Mouse (Mus musculus): ENCODE results near the gene Plekha6. TPM values are rescaled to one million over a fixed set of nuclear protein-coding genes. Genes with fewer than 3 reads are reported as not detected.

Gene Plekha6
- polyA plus RNA-seq, 1 experiment from 2014 or later, result 4.0 TPM

DNA sequence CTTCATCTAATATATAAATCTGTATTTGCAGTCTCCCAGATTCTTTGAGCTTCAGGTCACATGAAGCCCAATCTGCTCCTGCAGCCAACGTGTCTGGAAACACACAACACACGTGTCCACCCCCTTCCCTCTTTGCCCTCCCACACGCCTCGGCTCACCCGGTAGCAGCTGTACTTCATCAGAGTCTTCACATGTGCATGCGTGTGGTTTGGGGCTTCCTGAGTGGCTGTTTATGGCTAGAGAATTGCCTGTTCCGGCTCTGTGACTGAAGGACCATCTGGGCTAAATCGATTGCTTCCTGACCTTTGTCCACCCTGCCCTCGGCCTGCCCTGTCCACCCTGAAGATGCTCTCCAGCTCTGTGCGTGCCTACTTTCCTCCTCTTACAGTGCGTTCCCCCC, 73.7 kb downstream of the Plekha6 start:
- Histone ChIP-seq H3K4me3 (no peak overlapping the region), H3K9ac (no peak overlapping the region), H3K4me1 (peaks cover 58% of the 10 kb centered on the region), H3K4me2 (peak overlapping the region; percentile 26; the same call in 1 of the 2 replicates), H3K9me3 (no peaks in the 10 kb centered on the region), H3K27me3 (no peaks in the 10 kb centered on the region), H3K27ac (peak overlapping the region; percentile 80), H3K36me3 (no peaks in the 10 kb centered on the region)
- ATAC-seq (ENCODE audit: insufficient number of reproducible peaks, insufficient read depth, low FRiP score, low TSS enrichment, low read depth), result no peak; the same call in 1 of the 2 replicates
- WGBS, result 22% methylated on average over 11 of the region's 11 CpGs

DNA sequence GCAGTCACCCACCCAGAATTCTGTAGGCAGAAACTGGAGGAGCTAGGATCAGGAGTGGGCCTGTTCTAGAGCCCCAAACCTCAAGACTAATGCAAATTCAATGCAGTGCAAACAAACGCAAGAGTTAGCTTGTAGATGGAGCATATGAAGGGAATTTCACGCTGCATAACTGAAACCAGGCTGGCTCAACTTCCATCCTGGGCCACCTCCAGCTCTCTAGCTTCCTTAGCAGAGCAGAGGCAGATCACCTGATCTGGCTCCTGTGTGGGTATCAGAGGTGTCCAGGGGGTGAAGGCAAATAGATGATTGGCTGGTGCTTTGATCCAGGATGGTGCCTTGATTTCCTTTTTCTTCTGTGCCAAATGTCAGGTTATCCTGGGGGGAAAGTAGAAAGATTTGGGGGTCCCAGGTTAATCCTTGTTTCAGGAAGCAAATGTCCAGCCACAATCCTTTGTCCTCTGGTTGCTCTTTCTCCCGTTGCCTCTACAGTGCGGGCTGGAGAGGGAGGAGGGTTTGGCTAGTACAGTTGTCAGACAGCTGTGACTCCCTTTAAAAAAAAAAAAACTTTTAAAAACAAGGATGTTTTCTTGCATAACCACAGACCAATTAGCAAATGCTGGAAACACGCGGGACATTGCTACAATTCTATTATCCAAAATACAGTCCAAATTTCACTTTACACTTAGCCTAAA, 75.3 kb downstream of the Plekha6 start:
- no peak overlapping the region for H3K4me3 ChIP-seq
- peaks cover 51% of the 10 kb centered on the region for H3K4me1 ChIP-seq
- no peak overlapping the region for H3K9ac ChIP-seq
- ATAC-seq (ENCODE audit: insufficient number of reproducible peaks, insufficient read depth, low FRiP score, low TSS enrichment, low read depth), result peak; percentile 69; the same call in 1 of the 2 replicates
- 26% methylated on average over 6 of the region's 6 CpGs for WGBS
- H3K27ac ChIP-seq, result peak overlapping the region; percentile 80
- H3K36me3 ChIP-seq, result no peaks in the 10 kb centered on the region
- no peak overlapping the region for H3K4me2 ChIP-seq
- no peaks in the 10 kb centered on the region for H3K27me3 ChIP-seq
- H3K9me3 ChIP-seq, result no peaks in the 10 kb centered on the region

- ATAC-seq (ENCODE audit: insufficient number of reproducible peaks, insufficient read depth, low FRiP score, low TSS enrichment, low read depth), result no peak
- Histone ChIP-seq H3K4me3 (no peak overlapping the region), H3K4me1 (peaks cover 55% of the 10 kb centered on the region), H3K27me3 (no peaks in the 10 kb centered on the region), H3K4me2 (no peak overlapping the region), H3K9me3 (no peaks in the 10 kb centered on the region), H3K27ac (peak overlapping the region; percentile 80), H3K36me3 (no peaks in the 10 kb centered on the region), H3K9ac (no peak overlapping the region)
- 67% methylated on average over 6 of the region's 6 CpGs for WGBS
Observed at GRCm38 (mm10) chr1:133239813-133240160, 75.8 kb downstream of the Plekha6 start.

- no peaks in the 10 kb centered on the region for H3K27me3 ChIP-seq
- no peaks in the 10 kb centered on the region for H3K36me3 ChIP-seq
- WGBS, result 38% methylated on average over 3 of the region's 3 CpGs
- no peak overlapping the region for H3K27ac ChIP-seq
- no peak overlapping the region for H3K9ac ChIP-seq
- ATAC-seq (ENCODE audit: insufficient number of reproducible peaks, insufficient read depth, low FRiP score, low TSS enrichment, low read depth), result no peak
- H3K9me3 ChIP-seq, result no peaks in the 10 kb centered on the region
- peaks cover 66% of the 10 kb centered on the region for H3K4me1 ChIP-seq
- no peak overlapping the region for H3K4me3 ChIP-seq
- H3K4me2 ChIP-seq, result no peak overlapping the region
Observed at GRCm38 (mm10) chr1:133240881-133241280, 76.9 kb downstream of the Plekha6 start.

DNA sequence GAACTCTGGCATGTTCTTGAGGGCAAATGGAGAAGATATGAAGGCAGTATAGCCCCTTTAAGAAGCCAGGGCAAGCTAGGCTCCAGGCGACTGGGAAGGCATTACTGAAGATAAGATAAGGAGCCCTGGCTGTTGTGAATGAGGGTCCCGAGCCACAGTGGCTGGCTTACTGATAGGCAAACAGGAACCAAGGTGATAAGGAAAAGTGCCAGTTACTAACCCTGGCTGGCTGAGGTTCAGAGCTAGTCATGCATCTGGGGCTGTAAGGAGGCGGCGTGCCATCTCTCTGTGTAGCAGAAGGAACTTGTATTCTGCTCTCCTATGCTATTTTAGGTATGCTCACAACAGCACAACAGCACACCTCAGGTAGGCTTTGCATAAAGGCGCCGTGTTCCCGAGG, 80.7 kb downstream of the Plekha6 start:
- H3K4me1 ChIP-seq, result peaks cover 45% of the 10 kb centered on the region
- H3K4me3 ChIP-seq, result no peak overlapping the region
- ATAC-seq (ENCODE audit: insufficient number of reproducible peaks, insufficient read depth, low FRiP score, low TSS enrichment, low read depth), result no peak
- H3K9ac ChIP-seq, result no peak overlapping the region
- H3K9me3 ChIP-seq, result no peaks in the 10 kb centered on the region
- WGBS, result 73% methylated on average over 7 of the region's 7 CpGs
- H3K27ac ChIP-seq, result no peak overlapping the region
- no peak overlapping the region for H3K4me2 ChIP-seq
- no peaks in the 10 kb centered on the region for H3K27me3 ChIP-seq
- H3K36me3 ChIP-seq, result no peaks in the 10 kb centered on the region

DNA sequence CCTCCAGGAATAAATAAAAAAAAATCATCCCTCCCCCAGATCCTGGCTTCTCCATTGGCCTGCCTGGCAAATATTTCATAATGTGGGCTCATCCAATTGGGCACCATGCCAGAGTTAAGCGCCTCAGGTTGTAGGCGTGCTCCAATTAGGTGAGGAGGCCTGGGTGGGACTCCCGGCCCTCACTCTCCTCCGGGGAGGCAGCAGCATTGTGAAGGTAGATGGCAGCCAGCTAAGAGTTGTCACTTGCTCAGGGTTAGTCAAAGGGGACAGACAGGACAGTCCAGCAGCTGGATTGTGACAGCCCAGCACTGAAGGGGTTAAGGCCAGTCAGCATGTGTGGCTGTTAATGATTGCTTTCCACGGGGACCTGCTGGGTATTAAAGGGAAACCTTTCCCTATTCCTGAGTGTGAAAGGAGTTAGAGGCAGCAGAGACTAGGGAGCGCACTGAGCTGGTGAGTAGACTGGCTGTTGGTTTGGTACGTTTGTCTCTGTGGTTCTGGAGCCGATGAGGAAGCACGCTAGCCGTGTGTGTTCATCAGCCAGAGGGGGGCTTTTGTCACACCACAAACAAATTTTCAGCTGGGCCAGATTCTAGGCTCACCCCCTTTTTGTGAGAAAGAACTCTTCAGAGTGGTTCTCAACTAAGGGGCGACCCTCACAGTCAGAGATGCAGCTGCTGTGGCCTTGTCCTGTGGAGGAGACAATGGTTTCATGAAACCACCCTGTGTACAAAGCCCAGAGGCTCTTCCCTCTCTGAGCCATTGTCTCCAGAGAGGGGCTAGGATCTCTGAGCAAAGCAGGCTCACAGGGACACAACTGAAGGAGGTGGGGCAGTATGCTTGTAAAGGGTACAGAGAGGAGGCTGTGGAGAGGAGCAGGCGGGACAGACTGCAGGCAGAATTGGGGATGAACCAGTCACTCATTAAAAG, 81.9 kb downstream of the Plekha6 start:
- no peaks in the 10 kb centered on the region for H3K36me3 ChIP-seq
- WGBS, result 30% methylated on average over 12 of the region's 12 CpGs
- 0 out of 2 replicates have a peak overlapping the region, but pooled peaks have one; percentile 6 for H3K9ac ChIP-seq
- peak overlapping the region; percentile 55; the same call in 1 of the 2 replicates for H3K27ac ChIP-seq
- no peaks in the 10 kb centered on the region for H3K27me3 ChIP-seq
- no peak overlapping the region for H3K4me3 ChIP-seq
- H3K9me3 ChIP-seq, result no peaks in the 10 kb centered on the region
- peaks cover 35% of the 10 kb centered on the region for H3K4me1 ChIP-seq
- ATAC-seq (ENCODE audit: insufficient number of reproducible peaks, insufficient read depth, low FRiP score, low TSS enrichment, low read depth), result 0 out of 2 replicates have a peak, but pooled peaks have one; percentile 32
- H3K4me2 ChIP-seq, result peak overlapping the region; percentile 12

DNA sequence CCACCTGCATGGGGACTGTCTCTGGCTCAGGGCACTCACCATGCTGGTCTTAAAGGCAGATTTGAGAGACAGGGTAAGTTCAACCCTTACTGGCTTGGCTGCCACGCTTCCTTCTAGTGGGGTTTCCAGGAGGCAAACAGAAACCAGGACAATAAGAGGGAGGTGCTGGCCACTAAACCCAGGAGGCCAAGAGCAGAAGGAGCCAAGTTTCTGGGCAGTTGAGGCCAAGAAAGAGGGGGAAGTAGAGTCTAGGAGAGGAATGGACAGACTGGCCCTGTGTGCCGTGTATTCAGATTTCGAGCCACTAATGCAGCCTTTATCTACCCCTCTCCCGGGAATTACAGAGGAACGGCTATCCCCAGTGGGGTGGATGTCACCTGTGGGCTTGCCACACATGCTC, 83.2 kb downstream of the Plekha6 start:
- Histone ChIP-seq H3K27ac (no peak overlapping the region), H3K4me3 (no peak overlapping the region), H3K27me3 (no peaks in the 10 kb centered on the region), H3K36me3 (no peaks in the 10 kb centered on the region), H3K9ac (no peak overlapping the region), H3K4me2 (no peak overlapping the region), H3K4me1 (peaks cover 44% of the 10 kb centered on the region), H3K9me3 (no peaks in the 10 kb centered on the region)
- WGBS, result 68% methylated on average over 5 of the region's 5 CpGs
- ATAC-seq (ENCODE audit: insufficient number of reproducible peaks, insufficient read depth, low FRiP score, low TSS enrichment, low read depth), result no peak

GRCm38 (mm10) chr1:133250761-133251160, 86.8 kb downstream of the Plekha6 start:
- Histone ChIP-seq H3K4me1 (peaks cover 66% of the 10 kb centered on the region), H3K9ac (no peak overlapping the region), H3K4me3 (no peak overlapping the region), H3K4me2 (no peak overlapping the region), H3K9me3 (no peaks in the 10 kb centered on the region), H3K27ac (no peak overlapping the region), H3K27me3 (peaks cover 5% of the 10 kb centered on the region; the same call in 1 of the 2 replicates), H3K36me3 (no peaks in the 10 kb centered on the region)
- no peak for ATAC-seq (ENCODE audit: insufficient number of reproducible peaks, insufficient read depth, low FRiP score, low TSS enrichment, low read depth)
- 86% methylated on average over 6 of the region's 6 CpGs for WGBS

- 52% methylated on average over 5 of the region's 5 CpGs for whole genome bisulfite sequencing
- peaks cover 65% of the 10 kb centered on the region for H3K4me1 ChIP-seq
- no peak for ATAC-seq (ENCODE audit: insufficient number of reproducible peaks, insufficient read depth, low FRiP score, low TSS enrichment, low read depth)
Observed at GRCm38 (mm10) chr1:133251625-133252034, 87.6 kb downstream of the Plekha6 start.

DNA sequence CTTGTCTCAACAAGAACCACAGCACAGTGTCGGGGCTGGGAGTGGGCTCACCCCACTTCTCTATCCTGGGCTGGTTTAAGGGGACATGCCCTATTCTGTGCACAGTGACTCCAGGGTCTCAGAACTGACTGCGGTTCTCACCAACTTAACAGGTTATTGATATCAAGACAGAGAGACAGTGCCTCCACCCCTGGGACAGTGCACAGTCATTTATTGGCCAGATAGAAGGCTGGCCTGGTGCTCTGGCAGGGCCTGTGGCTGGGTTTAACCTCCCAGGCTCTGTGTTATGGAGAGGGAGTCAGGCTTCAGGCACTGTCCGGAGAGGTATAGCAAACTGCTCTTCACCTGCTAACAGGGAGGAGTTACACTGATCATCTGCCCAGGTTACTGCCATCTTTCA, 88.2 kb downstream of the Plekha6 start:
- H3K27ac ChIP-seq, result no peak overlapping the region
- peaks cover 63% of the 10 kb centered on the region for H3K4me1 ChIP-seq
- H3K9ac ChIP-seq, result no peak overlapping the region
- 89% methylated on average over 3 of the region's 3 CpGs for WGBS
- ATAC-seq (ENCODE audit: insufficient number of reproducible peaks, insufficient read depth, low FRiP score, low TSS enrichment, low read depth), result no peak
- no peaks in the 10 kb centered on the region for H3K9me3 ChIP-seq
- no peak overlapping the region for H3K4me3 ChIP-seq
- no peaks in the 10 kb centered on the region for H3K36me3 ChIP-seq
- H3K4me2 ChIP-seq, result no peak overlapping the region
- peaks cover 5% of the 10 kb centered on the region; the same call in 1 of the 2 replicates for H3K27me3 ChIP-seq

More at GRCm38 (mm10) chr1:133251625-133252034, 87.6 kb downstream of the Plekha6 start:
- H3K4me2 ChIP-seq, result no peak overlapping the region
- no peak overlapping the region for H3K9ac ChIP-seq
- H3K36me3 ChIP-seq, result no peaks in the 10 kb centered on the region
- H3K9me3 ChIP-seq, result no peaks in the 10 kb centered on the region
- H3K4me3 ChIP-seq, result no peak overlapping the region
- H3K27ac ChIP-seq, result 0 out of 2 replicates have a peak overlapping the region, but pooled peaks have one; percentile 3
- peaks cover 5% of the 10 kb centered on the region; the same call in 1 of the 2 replicates for H3K27me3 ChIP-seq

- no peak overlapping the region for H3K9ac ChIP-seq
- H3K4me3 ChIP-seq, result no peak overlapping the region
- peaks cover 5% of the 10 kb centered on the region; the same call in 1 of the 2 replicates for H3K27me3 ChIP-seq
- peaks cover 64% of the 10 kb centered on the region for H3K4me1 ChIP-seq
- H3K4me2 ChIP-seq, result peak overlapping the region; percentile 18; the same call in 1 of the 2 replicates
- no peak for ATAC-seq (ENCODE audit: insufficient number of reproducible peaks, insufficient read depth, low FRiP score, low TSS enrichment, low read depth)
- no peaks in the 10 kb centered on the region for H3K9me3 ChIP-seq
- 29% methylated on average over 10 of the region's 10 CpGs for WGBS
- no peaks in the 10 kb centered on the region for H3K36me3 ChIP-seq
- H3K27ac ChIP-seq, result peak overlapping the region; percentile 22; the same call in 1 of the 2 replicates
Observed at GRCm38 (mm10) chr1:133252801-133253531, 89.0 kb downstream of the Plekha6 start.
